Mouse (Mus musculus): ENCODE results near the gene Arhgap27. TPM values are rescaled to one million over a fixed set of nuclear protein-coding genes. Genes with fewer than 3 reads are reported as not detected.
"Not testable (repeated sequence)": the region's sequence is repeated elsewhere in the genome, so short reads cannot be mapped to it uniquely, and the experiment has no call there.

The Arhgap27 gene
- polyA plus RNA-seq, 1 experiment from 2014 or later = 6.4 TPM

GRCm38 (mm10) chr11:103325172-103325571, 38.3 kb downstream of the Arhgap27 start:
- Histone ChIP-seq H3K27me3 (replicated peaks) (no peaks in the 10 kb centered on the region), H3K36me3 (no peaks in the 10 kb centered on the region), H3K4me3 (no peak overlapping the region), H3K27ac (no peak overlapping the region), H3K4me1 (no peaks in the 10 kb centered on the region), H3K9me3 (no peaks in the 10 kb centered on the region), H3K4me2 (replicated peaks) (no peak overlapping the region), H3K9ac (no peak overlapping the region)
- WGBS = 17% methylated on average over 8 of the region's 8 CpGs
- ATAC-seq (ENCODE audit: low FRiP score, low read depth) = no peak

DNA sequence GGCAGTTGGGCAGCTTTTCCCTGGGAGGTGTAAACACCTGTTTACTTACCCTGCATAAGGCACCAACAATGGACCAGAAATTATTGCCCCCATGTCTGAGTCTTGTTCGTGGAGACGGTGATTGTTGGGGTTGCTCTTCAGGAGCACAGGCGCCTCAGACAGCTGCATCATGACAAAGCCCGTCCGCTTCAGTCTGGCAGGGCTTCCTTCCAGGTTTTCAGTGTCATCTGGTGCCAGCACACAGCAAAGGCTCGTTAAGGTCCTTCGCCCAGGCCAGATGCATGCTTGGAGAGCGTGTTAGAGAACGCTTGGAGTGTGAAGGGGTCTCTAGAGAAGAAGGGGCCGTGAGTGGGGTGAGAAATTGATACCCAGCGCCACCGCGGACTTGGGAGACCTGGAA, 38.8 kb downstream of the Arhgap27 start:
- no peaks in the 10 kb centered on the region for H3K36me3 ChIP-seq
- H3K9ac ChIP-seq = no peak overlapping the region
- no peak overlapping the region for H3K4me2 ChIP-seq (replicated peaks)
- H3K4me1 ChIP-seq = no peaks in the 10 kb centered on the region
- no peak overlapping the region for H3K4me3 ChIP-seq
- 65% methylated on average over 13 of the region's 13 CpGs for WGBS
- no peaks in the 10 kb centered on the region for H3K27me3 ChIP-seq (replicated peaks)
- ATAC-seq (ENCODE audit: low FRiP score, low read depth) = no peak
- no peaks in the 10 kb centered on the region for H3K9me3 ChIP-seq
- H3K27ac ChIP-seq = no peak overlapping the region

DNA sequence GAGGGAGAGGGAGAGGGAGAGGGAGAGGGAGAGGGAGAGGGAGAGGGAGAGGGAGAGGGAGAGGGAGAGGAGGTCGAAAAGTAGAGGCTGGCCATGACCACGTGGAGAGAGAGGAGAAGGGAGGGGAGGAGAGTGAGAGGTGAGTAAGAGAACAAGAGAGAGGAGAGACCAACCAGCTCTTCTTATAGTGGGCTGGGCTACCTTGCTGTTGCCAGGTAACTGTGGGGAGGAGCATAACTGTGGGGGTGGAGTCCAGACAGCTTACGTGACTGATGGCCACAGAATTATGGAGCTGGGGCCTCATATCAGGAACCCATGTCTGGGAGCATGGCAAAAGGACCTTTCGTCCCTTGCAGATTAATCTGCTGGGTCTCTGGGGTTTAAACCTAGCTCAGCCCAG, 40.7 kb downstream of the Arhgap27 start:
- H3K4me1 ChIP-seq; H3K9ac ChIP-seq; H3K4me3 ChIP-seq; ATAC-seq (ENCODE audit: low FRiP score, low read depth); H3K4me2 ChIP-seq (replicated peaks); H3K9me3 ChIP-seq; H3K27ac ChIP-seq; H3K36me3 ChIP-seq; H3K27me3 ChIP-seq (replicated peaks): not testable (repeated sequence)
- WGBS = 48% methylated on average over 4 of the region's 4 CpGs

DNA sequence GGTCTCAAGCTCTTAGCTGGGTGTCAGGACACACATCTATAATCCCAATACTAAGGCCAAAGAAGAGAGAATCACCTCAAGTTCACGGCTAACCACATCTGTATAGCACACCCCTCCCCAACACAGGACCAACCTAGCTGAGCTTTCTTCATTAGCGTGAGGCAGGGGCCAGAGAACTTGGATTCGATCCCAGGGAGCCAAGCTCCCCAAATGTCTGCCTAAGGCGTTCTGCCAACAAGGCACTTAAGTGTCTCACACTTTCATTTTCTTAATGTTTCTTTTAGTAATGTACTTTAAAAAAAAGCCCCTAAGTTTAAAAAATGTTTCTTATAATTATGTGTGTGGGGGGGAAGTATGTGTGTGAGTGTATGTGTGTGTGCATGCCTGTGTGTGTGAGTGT, 42.8 kb downstream of the Arhgap27 start:
- no peak overlapping the region for H3K4me2 ChIP-seq (replicated peaks)
- H3K4me1 ChIP-seq = no peaks in the 10 kb centered on the region
- no peaks in the 10 kb centered on the region for H3K36me3 ChIP-seq
- ATAC-seq (ENCODE audit: low FRiP score, low read depth) = no peak
- H3K27me3 ChIP-seq (replicated peaks) = no peaks in the 10 kb centered on the region
- WGBS = 78% methylated on average over 4 of the region's 4 CpGs
- no peak overlapping the region for H3K4me3 ChIP-seq
- H3K9ac ChIP-seq = no peak overlapping the region
- no peak overlapping the region for H3K27ac ChIP-seq
- H3K9me3 ChIP-seq = no peaks in the 10 kb centered on the region

DNA sequence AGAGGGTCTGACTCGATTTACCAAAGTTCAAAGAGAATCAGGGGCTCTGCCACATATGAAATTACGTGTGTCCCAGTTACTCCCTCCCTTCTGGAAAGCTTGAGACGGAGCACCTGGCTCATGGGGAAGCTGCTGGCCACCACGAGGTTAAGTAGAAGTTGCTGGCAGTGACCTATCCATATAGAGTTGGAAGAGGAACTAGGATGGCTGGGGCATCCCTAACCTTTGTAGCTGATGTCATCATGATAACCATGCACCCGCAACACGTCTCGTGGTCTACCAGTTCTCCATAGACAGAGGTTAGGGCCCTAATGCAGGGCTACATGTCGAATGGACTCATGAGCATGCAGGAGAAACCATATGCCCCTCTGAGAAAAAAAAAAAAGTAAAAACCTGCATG, 43.3 kb downstream of the Arhgap27 start:
- Histone ChIP-seq H3K27me3 (replicated peaks) (no peaks in the 10 kb centered on the region), H3K9me3 (no peaks in the 10 kb centered on the region), H3K36me3 (no peaks in the 10 kb centered on the region), H3K4me1 (no peaks in the 10 kb centered on the region), H3K9ac (no peak overlapping the region), H3K4me2 (replicated peaks) (no peak overlapping the region), H3K4me3 (no peak overlapping the region), H3K27ac (no peak overlapping the region)
- no peak for ATAC-seq (ENCODE audit: low FRiP score, low read depth)
- WGBS = 83% methylated on average over 8 of the region's 8 CpGs

DNA sequence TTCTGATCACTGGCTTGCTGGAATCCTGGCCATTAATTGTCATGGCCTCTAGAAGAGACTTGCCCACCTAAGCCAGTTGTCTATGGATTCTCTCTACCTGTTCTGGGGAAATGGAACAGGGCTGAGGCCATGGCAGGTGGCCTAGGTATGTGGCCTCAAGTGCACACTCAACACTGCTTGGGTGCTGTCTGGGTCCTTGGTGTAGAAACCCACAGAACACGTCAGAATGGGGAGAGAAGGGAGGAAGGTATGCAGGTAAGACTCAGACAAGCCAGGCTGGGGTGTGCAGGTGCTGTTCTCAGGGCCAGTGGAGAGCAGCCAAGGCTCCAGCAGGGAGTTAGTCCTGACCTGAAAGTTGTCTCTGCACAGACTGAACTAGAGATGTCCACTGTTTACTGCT, 45.5 kb downstream of the Arhgap27 start:
- no peaks in the 10 kb centered on the region for H3K4me1 ChIP-seq
- H3K9ac ChIP-seq = no peak overlapping the region
- H3K27me3 ChIP-seq (replicated peaks) = no peaks in the 10 kb centered on the region
- ATAC-seq (ENCODE audit: low FRiP score, low read depth) = no peak
- no peaks in the 10 kb centered on the region for H3K36me3 ChIP-seq
- WGBS = 60% methylated on average over 1 of the region's 1 CpGs
- H3K4me3 ChIP-seq = no peak overlapping the region
- no peaks in the 10 kb centered on the region for H3K9me3 ChIP-seq
- H3K4me2 ChIP-seq (replicated peaks) = no peak overlapping the region
- no peak overlapping the region for H3K27ac ChIP-seq

- no peak for ATAC-seq (ENCODE audit: low FRiP score, low read depth)
- 76% methylated on average over 5 of the region's 5 CpGs for WGBS
Observed at GRCm38 (mm10) chr11:103315379-103315778, 48.1 kb downstream of the Arhgap27 start.

GRCm38 (mm10) chr11:103314736-103315374, 48.6 kb downstream of the Arhgap27 start:
- ATAC-seq (ENCODE audit: low FRiP score, low read depth) = no peak
- no peaks in the 10 kb centered on the region for H3K36me3 ChIP-seq
- 0 out of 2 replicates have a peak, but pooled peaks cover 3% of the 10 kb centered on the region for H3K27me3 ChIP-seq (replicated peaks)
- H3K9me3 ChIP-seq = no peaks in the 10 kb centered on the region
- H3K27ac ChIP-seq = no peak overlapping the region
- H3K4me1 ChIP-seq = peaks cover 9% of the 10 kb centered on the region; the same call in 1 of the 2 replicates
- no peak overlapping the region for H3K9ac ChIP-seq
- no peak overlapping the region for H3K4me2 ChIP-seq (replicated peaks)
- 74% methylated on average over 10 of the region's 10 CpGs for WGBS
- H3K4me3 ChIP-seq = no peak overlapping the region

More at GRCm38 (mm10) chr11:103315379-103315778, 48.1 kb downstream of the Arhgap27 start:
- H3K9ac ChIP-seq = no peak overlapping the region
- no peak overlapping the region for H3K27ac ChIP-seq
- H3K9me3 ChIP-seq = no peaks in the 10 kb centered on the region
- 0 out of 2 replicates have a peak, but pooled peaks cover 3% of the 10 kb centered on the region for H3K27me3 ChIP-seq (replicated peaks)
- H3K36me3 ChIP-seq = no peaks in the 10 kb centered on the region
- no peak overlapping the region for H3K4me3 ChIP-seq
- H3K4me2 ChIP-seq (replicated peaks) = no peak overlapping the region
- H3K4me1 ChIP-seq = peaks cover 9% of the 10 kb centered on the region; the same call in 1 of the 2 replicates

DNA sequence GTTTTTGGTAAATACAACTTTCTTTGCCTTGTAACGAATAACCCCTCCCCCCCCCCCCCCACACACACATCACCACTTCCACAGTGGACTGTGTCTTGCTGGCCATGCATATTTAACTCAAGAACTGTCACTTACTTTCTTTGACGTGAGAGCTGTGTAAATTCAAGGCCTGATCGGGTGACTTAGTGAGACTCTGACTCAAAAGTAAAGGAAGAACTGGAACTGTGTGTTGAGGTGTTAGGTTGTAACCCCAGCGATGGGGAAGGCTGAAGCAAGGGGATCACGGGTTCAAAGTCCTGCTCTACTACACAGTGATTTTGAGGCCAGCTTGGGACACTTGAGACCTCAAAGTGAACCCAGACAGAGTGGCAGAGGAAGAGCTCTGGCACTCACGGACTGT, 50.0 kb downstream of the Arhgap27 start:
- H3K9me3 ChIP-seq = no peaks in the 10 kb centered on the region
- H3K27me3 ChIP-seq (replicated peaks) = 0 out of 2 replicates have a peak, but pooled peaks cover 3% of the 10 kb centered on the region
- no peak overlapping the region for H3K4me2 ChIP-seq (replicated peaks)
- H3K27ac ChIP-seq = no peak overlapping the region
- WGBS = 94% methylated on average over 6 of the region's 6 CpGs
- no peak overlapping the region for H3K4me3 ChIP-seq
- H3K4me1 ChIP-seq = peaks cover 9% of the 10 kb centered on the region; the same call in 1 of the 2 replicates
- ATAC-seq (ENCODE audit: low FRiP score, low read depth) = no peak
- no peak overlapping the region for H3K9ac ChIP-seq
- H3K36me3 ChIP-seq = no peaks in the 10 kb centered on the region

DNA sequence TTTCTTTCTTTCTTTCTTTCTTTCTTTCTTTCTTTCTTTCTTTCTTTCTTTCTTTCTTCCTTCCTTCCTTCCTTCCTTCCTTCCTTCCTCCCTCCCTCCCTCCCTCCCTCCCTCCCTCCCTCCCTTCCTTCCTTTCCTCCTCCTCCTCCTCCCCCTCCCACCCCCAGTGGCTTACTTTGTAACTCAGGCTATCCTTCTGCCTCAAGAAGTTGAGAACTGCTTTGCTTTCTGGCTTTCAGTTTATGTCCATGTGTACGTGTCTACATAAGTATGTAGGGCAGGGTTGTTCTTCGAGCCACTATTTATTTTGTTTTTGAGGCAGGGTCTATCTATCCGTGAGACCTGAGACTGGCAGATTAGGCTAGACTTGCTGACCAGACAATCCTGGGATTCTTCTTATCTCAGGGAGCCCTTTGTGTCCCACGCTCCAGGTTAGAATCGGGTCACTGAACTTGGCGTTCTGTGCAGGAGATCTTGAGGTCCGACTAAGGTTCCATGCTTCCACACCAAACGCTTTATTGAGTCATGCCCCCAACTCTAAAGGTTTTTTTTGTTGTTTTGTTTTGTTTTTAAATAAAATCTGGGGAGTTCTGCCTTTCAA, 50.7 kb downstream of the Arhgap27 start:
- H3K27ac ChIP-seq = no peak overlapping the region
- H3K4me2 ChIP-seq (replicated peaks) = no peak overlapping the region
- no peaks in the 10 kb centered on the region for H3K36me3 ChIP-seq
- 0 out of 2 replicates have a peak, but pooled peaks cover 3% of the 10 kb centered on the region for H3K27me3 ChIP-seq (replicated peaks)
- peaks cover 9% of the 10 kb centered on the region; the same call in 1 of the 2 replicates for H3K4me1 ChIP-seq
- ATAC-seq (ENCODE audit: low FRiP score, low read depth) = no peak
- WGBS = 68% methylated on average over 8 of the region's 8 CpGs
- no peak overlapping the region for H3K4me3 ChIP-seq
- H3K9me3 ChIP-seq = no peaks in the 10 kb centered on the region
- H3K9ac ChIP-seq = no peak overlapping the region

DNA sequence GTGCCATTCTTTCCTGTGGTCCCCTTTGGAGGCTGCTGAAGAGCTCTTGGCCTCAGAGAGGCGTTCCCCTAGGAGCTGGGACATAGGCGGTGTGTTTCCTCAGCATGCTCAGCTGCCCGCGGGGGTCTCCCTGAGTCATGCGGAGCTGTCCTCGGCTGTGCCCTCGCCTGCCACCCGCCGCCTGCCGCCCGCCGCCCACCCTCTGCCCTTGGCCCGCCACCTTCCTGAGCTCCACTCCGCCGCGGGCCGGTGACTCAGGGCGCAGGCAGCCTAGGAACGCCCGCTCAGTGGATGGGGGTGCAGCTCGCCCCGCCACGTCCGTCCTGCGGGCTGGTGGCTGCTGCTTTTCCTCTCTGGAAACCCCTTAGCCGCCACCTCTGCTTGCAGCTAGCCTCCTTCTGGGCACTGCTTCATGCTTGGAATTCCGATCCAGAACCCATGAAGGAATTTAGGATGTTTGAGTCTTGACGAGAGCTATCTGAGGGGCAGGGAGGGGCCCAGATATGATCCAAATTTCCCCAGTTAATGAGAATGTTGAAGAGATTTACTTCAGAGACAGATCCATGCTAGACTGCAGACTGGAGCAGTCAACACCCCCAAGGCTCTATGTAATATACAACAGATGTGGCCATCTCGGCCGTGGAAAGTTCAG, 51.4 kb downstream of the Arhgap27 start:
- ATAC-seq (ENCODE audit: low FRiP score, low read depth) = 0 out of 2 replicates have a peak, but pooled peaks have one; percentile 41
- no peaks in the 10 kb centered on the region for H3K36me3 ChIP-seq
- peak overlapping the region; percentile 47 for H3K9ac ChIP-seq

DNA sequence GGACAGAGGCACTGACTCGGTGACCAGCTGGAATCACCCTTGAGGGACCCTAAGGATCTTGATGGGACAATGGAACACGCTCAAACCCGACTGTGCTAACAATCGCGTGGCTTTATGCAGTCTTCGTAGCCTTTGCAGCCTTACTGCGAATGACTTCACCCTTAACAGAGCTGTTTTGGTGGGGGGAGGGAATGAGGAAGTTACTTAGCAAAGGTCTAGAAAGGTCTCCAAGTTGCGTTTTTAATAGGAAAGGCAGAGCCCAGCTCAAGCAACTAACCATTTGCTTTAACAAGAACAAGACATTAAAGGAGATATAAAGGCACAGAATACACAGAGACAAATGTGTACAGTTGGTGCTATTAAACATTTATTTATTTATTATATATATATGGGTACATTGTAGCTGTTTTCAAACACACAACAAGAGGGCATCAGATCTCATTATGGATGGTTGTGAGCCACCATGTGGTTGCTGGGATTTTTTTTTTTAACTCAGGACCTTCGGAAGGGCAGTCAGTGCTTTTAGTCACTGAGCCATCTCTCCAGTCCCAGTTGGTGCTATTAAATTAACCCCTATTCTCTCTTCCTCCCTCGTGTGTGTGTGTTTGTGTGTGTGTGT, 53.4 kb downstream of the Arhgap27 start:
- peaks cover 9% of the 10 kb centered on the region; the same call in 1 of the 2 replicates for H3K4me1 ChIP-seq
- no peak overlapping the region for H3K4me2 ChIP-seq (replicated peaks)
- 77% methylated on average over 10 of the region's 10 CpGs for WGBS
- no peak overlapping the region for H3K4me3 ChIP-seq
- no peak overlapping the region for H3K27ac ChIP-seq
- no peaks in the 10 kb centered on the region for H3K9me3 ChIP-seq
- no peaks in the 10 kb centered on the region for H3K36me3 ChIP-seq
- no peak for ATAC-seq (ENCODE audit: low FRiP score, low read depth)
- H3K27me3 ChIP-seq (replicated peaks) = 0 out of 2 replicates have a peak, but pooled peaks cover 3% of the 10 kb centered on the region
- H3K9ac ChIP-seq = no peak overlapping the region

More for the DNA sequence above, 51.4 kb downstream of the Arhgap27 start:
- peak overlapping the region; percentile 13 for H3K4me3 ChIP-seq
- 0 out of 2 replicates have a peak, but pooled peaks cover 3% of the 10 kb centered on the region for H3K27me3 ChIP-seq (replicated peaks)
- no peak overlapping the region for H3K27ac ChIP-seq
- peak overlapping the region; percentile 64 for H3K4me2 ChIP-seq (replicated peaks)
- 6% methylated on average over 30 of the region's 30 CpGs for WGBS
- no peaks in the 10 kb centered on the region for H3K9me3 ChIP-seq
- peaks cover 9% of the 10 kb centered on the region; the same call in 1 of the 2 replicates for H3K4me1 ChIP-seq
